Mouse (Mus musculus) hindbrain, embryonic 14.5 days (tissue): Measurements from ENCODE around the gene Eml6. TPM values are rescaled to one million over a fixed set of nuclear protein-coding genes. Genes with fewer than 3 reads are reported as not detected.

Experiments
- ATAC-seq: fragments of 200-750 bp; cut with Nextera tagmentation; 2 replicates; pipeline ENCODE4 v1.8.0; 2017; ENCODE audit warnings: moderate number of reproducible peaks, mild to moderate bottlenecking, moderate TSS enrichment, moderate library complexity; ENCODE audit not compliant: low FRiP score
- DNase-seq: peaks from one replicate; pipeline ENCODE4 v3.0.0-alpha.2; 2015; ENCODE audit warnings: low spot score
- H3K27ac ChIP-seq: fragments of 300-500 bp; sonication (generic); 2 replicates; pipeline ENCODE4 v1.5.1; 2014; ENCODE audit warnings: mild to moderate bottlenecking, moderate library complexity
- H3K27me3 ChIP-seq: fragments of 300-500 bp; sonication (generic); 2 replicates; pipeline ENCODE4 v1.6.1; 2014; ENCODE audit warnings: mild to moderate bottlenecking, low read length, mixed read lengths; ENCODE audit not compliant: control insufficient read depth, insufficient read depth
- H3K36me3 ChIP-seq: fragments of 300-500 bp; sonication (generic); replicated peaks from 2 replicates; pipeline ENCODE4 v1.6.1; 2014; ENCODE audit not compliant: control insufficient read depth, insufficient read depth
- H3K4me1 ChIP-seq: fragments of 300-500 bp; sonication (generic); replicated peaks from 2 replicates; pipeline ENCODE4 v1.6.1; 2014; ENCODE audit warnings: antibody characterized with exemption, low read length, mixed read lengths; ENCODE audit not compliant: control insufficient read depth, insufficient read depth
- H3K4me2 ChIP-seq: fragments of 300-500 bp; sonication (generic); replicated peaks from 2 replicates; pipeline ENCODE4 v1.6.1; 2014; ENCODE audit warnings: mild to moderate bottlenecking, moderate library complexity
- H3K4me3 ChIP-seq: fragments of 300-500 bp; sonication (generic); replicated peaks from 2 replicates; pipeline ENCODE4 v1.5.1; 2014; ENCODE audit warnings: mild to moderate bottlenecking, low read length
- H3K9ac ChIP-seq: fragments of 300-500 bp; sonication (generic); 2 replicates; pipeline ENCODE4 v1.6.1; 2014
- H3K9me3 ChIP-seq: fragments of 300-500 bp; sonication (generic); 2 replicates; pipeline ENCODE4 v1.6.1; 2016; ENCODE audit warnings: low read length; ENCODE audit not compliant: control insufficient read depth
- WGBS: fragments of 180-500 bp; shearing (Covaris S2); extraction: QIAGEN DNeasy Blood & Tissue Kit; methylation state at CpG from one replicate; pipeline ENCODE4 v1.1.7; 2014; 5-methylcytosine and 5-hydroxymethylcytosine counted together
- polyA plus RNA-seq: library from polyadenylated mRNA; unstranded; fragments of >200 nt; fragmentation: Nextera tagmentation; extraction: Ambion mirVana; gene quantifications from 2 replicates; pipeline ENCODE4 v1.2.1, GENCODE M21; 2014

Gene Eml6
- polyA plus RNA-seq, 1 experiment from 2014 or later, result 8.6 TPM

- H3K36me3 ChIP-seq, result no peaks in the 10 kb centered on the region
- WGBS, result 93% methylated on average over 2 of the region's 2 CpGs
- H3K9ac ChIP-seq, result no peak overlapping the region
- ATAC-seq, result no peak
- H3K9me3 ChIP-seq, result 0 out of 2 replicates have a peak, but pooled peaks cover 6% of the 10 kb centered on the region
- H3K27ac ChIP-seq, result no peak overlapping the region
- no peaks in the 10 kb centered on the region for H3K27me3 ChIP-seq
- no peak for DNase-seq
- H3K4me2 ChIP-seq, result no peak overlapping the region
- no peak overlapping the region for H3K4me3 ChIP-seq
- no peaks in the 10 kb centered on the region for H3K4me1 ChIP-seq
These were observed 155.7 kb downstream of the Eml6 start for GRCm38 (mm10) chr11:29870174-29870573.

GRCm38 (mm10) chr11:29864269-29864668, 161.6 kb downstream of the Eml6 start:
- Histone ChIP-seq H3K9me3 (no peaks in the 10 kb centered on the region), H3K9ac (no peak overlapping the region), H3K27ac (no peak overlapping the region), H3K27me3 (no peaks in the 10 kb centered on the region), H3K4me2 (no peak overlapping the region), H3K4me1 (no peaks in the 10 kb centered on the region), H3K36me3 (no peaks in the 10 kb centered on the region), H3K4me3 (no peak overlapping the region)
- DNase-seq (no peak), ATAC-seq (no peak)

- 35% methylated on average over 2 of the region's 2 CpGs for WGBS
- Histone ChIP-seq H3K9me3 (no peaks in the 10 kb centered on the region), H3K4me2 (no peak overlapping the region), H3K4me1 (no peaks in the 10 kb centered on the region), H3K9ac (no peak overlapping the region), H3K27me3 (no peaks in the 10 kb centered on the region), H3K4me3 (no peak overlapping the region), H3K36me3 (no peaks in the 10 kb centered on the region), H3K27ac (no peak overlapping the region)
- ATAC-seq, result no peak
- DNase-seq, result peak; percentile 71
These were observed 164.0 kb downstream of the Eml6 start for GRCm38 (mm10) chr11:29861750-29862397.

GRCm38 (mm10) chr11:29861040-29861439, 164.8 kb downstream of the Eml6 start:
- WGBS, result 80% methylated on average over 2 of the region's 2 CpGs
- DNase-seq, result no peak
- H3K9ac ChIP-seq, result no peak overlapping the region
- no peak overlapping the region for H3K4me2 ChIP-seq
- no peak overlapping the region for H3K27ac ChIP-seq
- no peaks in the 10 kb centered on the region for H3K27me3 ChIP-seq
- H3K4me3 ChIP-seq, result no peak overlapping the region
- H3K4me1 ChIP-seq, result no peaks in the 10 kb centered on the region
- no peaks in the 10 kb centered on the region for H3K9me3 ChIP-seq
- no peak for ATAC-seq
- no peaks in the 10 kb centered on the region for H3K36me3 ChIP-seq

GRCm38 (mm10) chr11:29840606-29841227, 185.1 kb downstream of the Eml6 start:
- Histone ChIP-seq H3K36me3 (no peaks in the 10 kb centered on the region), H3K27me3 (no peaks in the 10 kb centered on the region), H3K4me2 (no peak overlapping the region), H3K9me3 (no peaks in the 10 kb centered on the region), H3K4me1 (no peaks in the 10 kb centered on the region), H3K4me3 (no peak overlapping the region), H3K9ac (no peak overlapping the region), H3K27ac (no peak overlapping the region)
- 89% methylated on average over 3 of the region's 3 CpGs for whole genome bisulfite sequencing
- no peak for ATAC-seq
- DNase-seq, result no peak

- Histone ChIP-seq H3K4me1 (no peaks in the 10 kb centered on the region), H3K36me3 (no peaks in the 10 kb centered on the region), H3K27me3 (no peaks in the 10 kb centered on the region), H3K9ac (no peak overlapping the region), H3K9me3 (no peaks in the 10 kb centered on the region), H3K4me3 (no peak overlapping the region), H3K4me2 (no peak overlapping the region), H3K27ac (no peak overlapping the region)
- DNase-seq (no peak), ATAC-seq (0 out of 2 replicates have a peak, but pooled peaks have one; percentile 46)
- 76% methylated on average over 3 of the region's 3 CpGs for WGBS
These were observed 186.1 kb downstream of the Eml6 start for GRCm38 (mm10) chr11:29839781-29840180.

- DNase-seq (no peak), ATAC-seq (no peak)
- Histone ChIP-seq H3K4me2 (no peak overlapping the region), H3K27ac (no peak overlapping the region), H3K36me3 (no peaks in the 10 kb centered on the region; the same call in 1 of the 2 replicates), H3K4me3 (no peak overlapping the region), H3K9me3 (no peaks in the 10 kb centered on the region), H3K9ac (no peak overlapping the region), H3K27me3 (no peaks in the 10 kb centered on the region), H3K4me1 (no peaks in the 10 kb centered on the region)
These were observed 188.8 kb downstream of the Eml6 start for GRCm38 (mm10) chr11:29837066-29837465.

GRCm38 (mm10) chr11:29827729-29828128, 198.1 kb downstream of the Eml6 start:
- no peak overlapping the region for H3K9ac ChIP-seq
- DNase-seq, result no peak
- no peak overlapping the region for H3K4me3 ChIP-seq
- 79% methylated on average over 2 of the region's 2 CpGs for WGBS
- H3K9me3 ChIP-seq, result no peaks in the 10 kb centered on the region
- H3K27me3 ChIP-seq, result peaks cover 18% of the 10 kb centered on the region
- no peak overlapping the region for H3K27ac ChIP-seq
- H3K36me3 ChIP-seq, result no peaks in the 10 kb centered on the region; the same call in 1 of the 2 replicates
- H3K4me1 ChIP-seq, result no peaks in the 10 kb centered on the region
- ATAC-seq, result no peak
- no peak overlapping the region for H3K4me2 ChIP-seq

GRCm38 (mm10) chr11:29826001-29826400, 199.8 kb downstream of the Eml6 start:
- no peaks in the 10 kb centered on the region for H3K9me3 ChIP-seq
- no peak overlapping the region for H3K4me2 ChIP-seq
- H3K36me3 ChIP-seq, result no peaks in the 10 kb centered on the region
- 89% methylated on average over 1 of the region's 1 CpGs for WGBS
- H3K4me1 ChIP-seq, result no peaks in the 10 kb centered on the region
- no peak overlapping the region for H3K9ac ChIP-seq
- DNase-seq (no peak), ATAC-seq (no peak)
- H3K27me3 ChIP-seq, result peaks cover 18% of the 10 kb centered on the region
- no peak overlapping the region for H3K4me3 ChIP-seq
- no peak overlapping the region for H3K27ac ChIP-seq
